Mouse (Mus musculus) stomach, postnatal 0 days (tissue): ENCODE data around the gene Rtl1.
A peak's percentile ranks its signal among the peaks of the same experiment; 100 is the strongest.

Source experiments
- CTCF ChIP-seq: IDR thresholded peaks from 2 replicates; pipeline ENCODE4 v1.5.1; 2016; ENCODE audit warnings: antibody characterized with exemption, low read depth, mild to moderate bottlenecking, moderate library complexity
- EP300 ChIP-seq: optimal IDR thresholded peaks from 2 replicates; pipeline ENCODE3; 2016; ENCODE audit warnings: antibody characterized with exemption

GRCm38 (mm10) chr12:109614416-109614815 is 14.3 kb upstream of the Rtl1 start:
- TF ChIP-seq EP300 = no peak
- peak; percentile 23; the same call in 1 of the 2 replicates for TF ChIP-seq CTCF
